Mouse (Mus musculus) monocyte, adult 2 months (primary cell): Measurements from ENCODE around the gene Dirc2.

ENCODE experiments used
- DNase-seq, 2 experiments: peaks; one replicate each; pipeline ENCODE4 v3.0.0; 2022; ENCODE audit warnings: low spot score in 2 of 2, low read depth in 1 of 2

Dirc2 gene

DNA sequence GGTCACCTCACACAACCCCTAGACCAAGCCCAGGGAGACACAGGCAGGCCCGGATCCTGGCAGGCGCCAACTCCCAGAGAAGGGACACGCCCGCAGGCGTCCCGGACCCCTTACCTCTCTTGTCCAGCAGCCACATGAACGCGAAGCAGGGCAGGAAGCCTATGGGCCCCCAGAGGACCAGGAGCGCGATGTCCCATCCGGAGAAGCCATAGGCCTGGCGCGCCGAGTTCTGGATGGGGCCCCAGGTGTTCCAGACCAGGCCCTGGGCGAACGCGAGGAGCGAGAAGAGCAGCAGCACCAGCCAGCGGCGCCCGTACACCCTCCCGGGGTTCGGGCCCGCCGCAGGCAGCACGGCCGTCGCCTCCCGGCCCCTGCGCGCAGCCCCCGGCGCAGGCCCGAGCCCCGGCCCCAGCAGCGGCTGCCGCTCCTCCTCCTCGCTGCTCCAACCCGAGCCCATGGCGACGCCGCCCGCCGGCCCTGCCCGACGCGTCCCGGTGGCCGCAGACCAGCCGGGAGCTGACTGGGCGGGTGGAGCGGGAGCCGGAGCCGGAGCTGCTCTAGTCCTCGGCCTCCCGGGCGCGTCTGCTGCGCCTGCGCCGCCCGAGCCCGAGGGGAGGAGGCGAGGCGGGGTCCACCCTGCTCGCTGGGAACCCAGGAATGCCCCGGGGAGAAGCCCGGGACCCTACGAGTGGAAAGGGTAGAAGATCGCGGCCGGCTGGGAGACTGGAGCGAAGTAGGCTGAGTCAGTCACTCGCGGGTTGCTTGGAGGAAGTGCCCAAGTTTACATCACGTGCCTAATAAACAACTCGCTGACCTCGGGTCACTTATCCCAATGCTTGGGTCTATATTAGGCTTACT lies at the start of gene Dirc2:
TSS of gene Dirc2 (minus strand) at position 572 of the 858 bp plus-strand sequence.
- peak; percentile 65 to 82 for DNase-seq

DNA sequence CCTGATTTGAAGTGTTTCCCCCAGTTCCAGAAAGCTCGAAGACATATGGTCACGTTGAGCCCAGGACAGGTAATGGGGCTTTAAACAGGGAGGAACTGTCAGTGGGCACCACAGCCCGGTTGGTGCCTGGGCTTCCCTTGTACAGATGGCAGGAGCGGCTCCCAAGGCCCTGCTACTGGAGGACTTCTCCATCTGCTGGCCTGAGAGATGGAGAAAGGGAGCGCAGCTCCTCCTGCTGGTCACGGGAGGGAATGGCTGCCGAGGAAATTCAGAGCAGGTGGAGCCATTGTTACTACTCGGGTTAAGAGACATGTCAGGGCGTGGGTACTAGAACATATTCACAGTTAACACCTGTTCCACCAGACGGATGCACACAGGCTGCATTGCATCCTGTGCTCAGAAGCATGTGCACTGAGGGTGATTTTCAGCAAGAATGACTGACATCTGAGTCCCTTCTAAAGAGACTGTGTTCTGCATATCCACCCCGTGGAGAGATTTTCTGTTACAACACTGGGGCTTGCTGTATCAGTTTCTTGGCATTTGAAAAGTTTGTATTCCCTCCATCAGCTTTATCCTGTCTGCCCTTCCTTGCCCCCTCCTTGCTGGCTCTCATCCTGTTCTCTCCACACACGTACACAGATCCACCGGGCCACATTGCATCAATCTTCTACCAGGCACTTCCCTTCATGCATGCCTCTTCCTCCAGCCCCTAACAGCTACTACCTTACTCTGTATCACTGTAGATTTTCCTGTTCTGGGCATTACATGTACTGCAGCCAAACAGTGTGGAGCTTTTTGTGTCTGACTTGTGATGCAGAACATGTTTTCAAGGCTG lies 48.3 kb upstream of the Dirc2 start:
- peak; percentile 33 to 76 for DNase-seq

DNA sequence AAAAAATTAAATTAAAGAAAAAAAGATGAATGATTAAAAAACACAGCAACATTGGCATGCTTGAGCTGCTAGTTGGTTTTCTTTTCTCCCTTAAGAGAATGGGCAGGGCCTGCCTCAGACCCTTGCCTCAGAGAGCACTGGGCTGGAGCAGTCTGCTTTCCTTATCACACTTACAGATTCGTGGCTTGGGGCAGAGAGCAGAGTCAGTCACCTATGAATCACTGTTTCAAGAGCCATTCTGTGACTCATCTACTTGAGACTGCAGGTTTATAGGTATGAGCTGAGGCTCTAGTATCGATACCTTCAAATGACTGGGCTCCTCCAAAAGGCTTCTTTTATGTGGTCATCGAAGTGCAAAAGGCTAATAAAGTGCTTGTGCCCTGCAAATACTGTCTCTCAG lies 44.0 kb upstream of the Dirc2 start:
- DNase-seq = no peak

DNA sequence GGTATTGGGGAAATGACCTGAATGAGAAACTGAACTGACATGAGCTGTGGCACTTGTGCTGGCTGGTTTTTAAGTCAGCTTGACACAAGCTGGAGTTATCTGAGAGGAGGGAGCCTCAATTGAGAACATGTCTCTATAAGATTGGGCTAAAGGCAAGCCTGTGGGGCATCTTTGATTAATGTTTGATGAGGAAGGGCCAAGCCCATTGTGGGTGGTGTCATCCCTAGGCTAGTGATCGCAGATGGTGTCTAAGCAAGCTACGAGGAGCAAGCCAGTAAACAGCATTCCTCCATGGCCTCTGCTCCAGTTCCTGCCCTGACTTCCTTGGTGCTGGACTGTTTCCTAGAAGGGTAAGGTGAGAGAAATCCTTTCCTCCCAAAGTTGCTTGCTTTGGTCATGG lies 39.7 kb upstream of the Dirc2 start:
- DNase-seq = no peak

DNA sequence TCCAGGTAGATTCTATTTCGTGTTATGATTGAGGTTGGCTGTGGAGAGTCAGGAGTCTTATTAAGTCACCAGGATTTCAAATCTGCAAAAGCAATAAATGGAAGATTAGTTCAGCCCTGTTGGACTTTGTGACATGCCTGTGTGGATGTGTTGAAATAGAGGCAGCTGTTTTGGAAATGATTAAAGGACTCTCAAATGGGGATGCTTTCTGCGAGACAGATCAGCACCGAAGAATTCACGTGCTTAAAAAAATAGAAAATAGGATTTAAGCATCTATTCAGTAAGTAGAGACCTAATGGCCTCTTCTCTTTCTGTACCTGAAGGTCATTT lies 38.5 kb upstream of the Dirc2 start:
- no peak for DNase-seq

DNA sequence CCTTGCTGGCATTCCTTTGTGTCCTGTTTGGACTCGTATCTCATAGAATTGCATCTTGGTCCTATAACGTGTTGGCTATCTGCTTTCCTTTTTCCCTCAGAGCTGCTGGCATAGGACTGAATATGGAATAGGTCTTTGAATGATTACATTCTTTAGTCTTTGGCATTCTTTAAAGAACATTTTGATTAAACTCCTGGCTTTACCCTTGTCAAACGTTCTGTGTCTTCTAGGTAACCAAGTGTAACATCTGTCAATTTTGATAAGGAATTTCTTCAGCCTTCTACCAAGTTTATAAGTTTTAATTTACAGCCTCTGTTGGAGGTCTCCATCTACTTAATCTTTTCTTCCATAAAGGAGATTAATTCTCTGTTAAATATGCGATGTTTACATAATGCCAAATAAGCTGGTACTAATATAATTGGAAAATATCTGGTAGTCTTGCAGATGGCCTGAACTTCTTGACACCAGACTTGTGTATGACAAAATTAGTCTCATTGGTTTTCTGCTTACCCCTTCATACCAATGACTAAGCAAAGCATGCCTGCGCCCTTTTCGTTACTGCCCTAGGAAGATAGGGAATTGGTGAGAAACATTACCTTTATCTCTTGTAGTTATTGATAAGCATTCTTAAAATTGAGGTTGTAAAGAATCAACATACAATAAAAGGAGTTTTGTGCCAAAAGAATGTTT lies 38.0 kb upstream of the Dirc2 start:
- DNase-seq = no peak

DNA sequence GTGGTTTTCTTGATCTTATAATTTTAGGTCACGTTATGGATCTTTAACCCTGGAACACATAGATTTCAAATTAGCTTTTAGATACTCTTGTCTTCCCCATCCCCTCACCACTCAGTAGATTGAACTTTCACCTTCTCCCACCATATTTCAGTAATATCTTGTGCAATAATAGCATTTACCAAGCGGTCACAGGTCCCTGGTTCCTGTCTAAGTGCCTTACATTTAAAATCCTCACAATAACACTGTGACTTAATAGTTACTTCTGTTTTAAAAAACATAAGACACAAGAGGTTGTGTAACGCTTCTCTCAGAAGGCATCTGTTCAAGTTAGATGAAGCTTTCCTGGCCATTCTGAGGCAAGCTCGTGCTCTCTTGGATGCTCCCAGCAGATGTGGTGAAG lies 34.6 kb upstream of the Dirc2 start:
- DNase-seq = no peak

DNA sequence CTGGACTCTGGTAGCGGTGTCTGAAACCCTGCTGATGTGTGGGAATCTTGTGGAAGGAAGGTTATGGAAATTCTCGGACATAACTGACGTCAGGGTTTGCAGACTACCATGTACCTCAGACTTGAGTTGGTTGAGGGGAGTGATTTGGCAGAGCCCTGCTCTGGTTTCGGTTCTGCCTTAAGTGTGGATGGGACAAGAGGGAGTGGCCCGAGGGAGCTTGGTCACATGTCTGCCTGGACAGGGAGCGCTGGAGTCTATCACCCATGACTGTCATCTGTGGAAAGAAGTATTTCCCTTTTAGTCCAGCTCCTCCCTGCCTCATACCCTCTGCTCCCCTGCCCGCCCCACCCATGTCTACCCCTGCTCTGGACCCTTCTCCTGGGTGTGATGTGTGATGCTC lies 33.0 kb upstream of the Dirc2 start:
- peak; percentile 45 to 48 for DNase-seq

DNA sequence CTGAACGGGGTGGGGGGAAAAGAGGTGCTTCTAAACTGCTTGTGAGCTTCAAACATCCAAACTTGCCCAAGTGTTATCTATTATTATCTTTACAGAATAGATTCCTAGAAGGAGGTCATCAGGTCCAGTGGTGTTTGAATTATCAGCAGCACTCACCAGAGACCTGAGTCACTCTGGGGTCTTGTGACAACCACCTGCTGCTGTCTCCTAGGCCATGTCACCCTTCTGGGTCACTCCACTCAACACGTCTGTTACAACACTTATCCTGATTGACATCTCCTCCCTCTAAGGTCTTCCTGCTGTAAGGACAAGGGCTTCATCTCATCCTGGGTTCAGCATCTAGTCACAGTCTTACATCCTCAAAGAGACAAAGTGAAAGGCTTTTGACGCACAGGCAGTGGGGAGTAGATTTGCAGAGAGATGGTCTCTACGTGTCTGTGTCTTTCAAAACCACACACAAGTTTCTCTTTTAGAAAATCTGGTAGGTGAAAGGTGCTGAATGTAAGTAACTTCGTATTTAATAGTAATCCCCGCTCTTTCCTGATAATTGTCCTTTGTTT lies 22.9 kb upstream of the Dirc2 start:
- no peak for DNase-seq

DNA sequence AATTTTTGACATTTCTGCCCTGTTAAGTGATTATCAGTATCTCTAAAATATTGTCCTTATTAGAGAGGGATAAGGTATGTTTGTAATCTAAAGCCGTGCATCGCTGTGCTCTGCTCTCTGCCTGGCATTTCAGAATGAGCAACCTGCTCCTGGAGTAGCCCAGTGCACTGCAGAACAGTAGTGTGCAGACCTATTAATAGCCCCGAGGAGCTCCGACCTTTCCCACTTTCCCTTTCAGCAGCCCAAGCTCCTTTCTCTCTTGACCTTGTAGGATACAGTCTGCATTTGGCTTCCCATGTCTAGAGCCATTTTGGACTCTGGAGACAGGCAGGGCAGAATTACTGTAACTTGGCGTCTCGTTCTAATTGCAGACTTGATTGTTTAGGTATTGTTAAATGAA lies 19.2 kb upstream of the Dirc2 start:
- DNase-seq = no peak

DNA sequence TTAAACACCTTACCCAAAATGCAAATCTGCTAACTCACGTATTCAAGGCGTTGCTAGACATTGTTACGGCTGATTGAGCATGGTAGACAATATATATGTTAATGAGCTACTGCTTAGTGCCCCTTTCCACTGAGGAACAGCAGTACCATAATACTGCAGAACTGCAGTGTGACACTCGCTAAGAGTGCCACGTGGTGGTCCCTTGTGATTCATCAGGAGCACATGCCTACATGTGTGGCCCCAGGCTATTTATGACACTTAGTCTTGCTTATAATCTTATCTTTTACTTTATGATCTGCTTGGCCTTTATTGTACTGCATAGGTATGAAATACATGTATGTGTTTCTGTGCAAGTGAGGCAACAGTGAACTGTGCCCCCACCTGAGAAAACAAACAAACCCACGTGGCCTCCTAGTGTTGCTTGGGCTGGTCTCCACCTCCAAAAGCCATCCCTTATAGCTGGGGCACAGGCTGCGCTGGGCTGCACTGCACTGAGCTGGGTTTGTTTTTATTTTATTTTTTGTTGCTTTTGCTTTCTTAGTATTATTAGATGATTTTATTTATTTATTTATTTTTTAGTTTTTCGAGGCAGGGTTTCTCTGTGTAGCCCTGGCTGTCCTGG lies 18.5 kb upstream of the Dirc2 start:
- DNase-seq = no peak

DNA sequence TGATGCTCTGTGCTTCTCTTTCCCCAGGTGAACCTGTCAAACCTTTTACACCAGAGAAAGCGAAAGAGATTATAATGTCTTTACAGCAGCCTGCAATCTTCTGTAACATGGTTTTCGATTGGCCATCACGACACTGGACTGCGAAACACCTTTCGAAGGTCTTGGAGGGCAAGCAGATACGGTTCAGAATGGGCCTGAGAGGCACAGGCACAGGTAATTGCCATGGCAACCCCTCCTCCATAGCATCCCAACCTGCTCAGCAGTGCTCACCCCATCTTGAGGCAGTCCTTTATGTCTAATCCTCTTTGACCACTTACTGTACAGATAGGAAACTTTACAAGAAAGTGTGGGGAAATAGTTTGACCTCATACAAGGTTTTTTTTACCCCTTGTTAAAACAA lies 18.0 kb upstream of the Dirc2 start:
- DNase-seq = no peak

DNA sequence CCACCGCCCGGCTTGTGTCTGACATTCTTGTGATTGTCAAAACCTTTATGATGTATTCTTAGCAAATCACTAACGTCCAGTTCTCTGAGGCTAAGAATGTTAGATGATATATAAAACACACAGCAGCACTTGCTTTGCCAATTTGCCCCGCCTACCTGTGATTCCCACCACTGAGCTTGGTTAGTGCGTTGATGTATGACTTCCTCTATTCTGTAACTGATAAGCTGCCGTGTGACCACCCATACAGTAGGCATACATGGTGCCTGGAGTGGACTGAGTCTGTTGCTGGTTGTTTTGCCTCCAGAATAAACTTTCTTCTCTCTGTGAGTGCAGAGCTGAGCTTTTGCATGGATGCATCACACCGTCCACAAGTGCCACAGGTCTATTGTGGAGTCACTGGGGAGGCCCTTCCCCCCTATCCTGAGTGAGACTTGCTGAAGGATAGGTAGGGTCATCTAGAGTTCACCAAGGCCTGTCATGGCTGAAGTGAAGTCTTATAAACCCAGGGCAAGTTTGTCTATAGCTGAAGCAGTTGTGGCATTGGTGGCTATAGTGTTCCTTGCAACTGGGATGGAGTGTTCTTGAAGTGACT lies 15.1 kb upstream of the Dirc2 start:
- no peak for DNase-seq

DNA sequence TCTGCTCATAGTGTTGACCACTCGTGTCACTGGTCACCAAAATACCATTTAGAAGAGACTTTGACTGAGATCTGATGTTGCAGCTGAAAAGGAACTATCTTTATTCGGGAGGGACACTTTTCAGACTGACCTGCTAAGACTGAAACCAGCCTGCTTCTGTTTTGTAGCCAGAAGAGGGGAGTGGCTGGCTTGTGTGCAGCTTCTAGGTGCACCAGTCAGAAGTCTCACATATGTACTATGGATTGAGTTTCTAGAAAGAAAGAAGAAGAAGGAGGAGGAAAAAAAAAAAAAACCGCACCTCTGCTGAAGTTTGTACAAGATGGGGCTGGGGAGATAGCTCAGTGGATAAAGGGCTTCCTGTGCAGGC lies 14.0 kb upstream of the Dirc2 start:
- no peak for DNase-seq

DNA sequence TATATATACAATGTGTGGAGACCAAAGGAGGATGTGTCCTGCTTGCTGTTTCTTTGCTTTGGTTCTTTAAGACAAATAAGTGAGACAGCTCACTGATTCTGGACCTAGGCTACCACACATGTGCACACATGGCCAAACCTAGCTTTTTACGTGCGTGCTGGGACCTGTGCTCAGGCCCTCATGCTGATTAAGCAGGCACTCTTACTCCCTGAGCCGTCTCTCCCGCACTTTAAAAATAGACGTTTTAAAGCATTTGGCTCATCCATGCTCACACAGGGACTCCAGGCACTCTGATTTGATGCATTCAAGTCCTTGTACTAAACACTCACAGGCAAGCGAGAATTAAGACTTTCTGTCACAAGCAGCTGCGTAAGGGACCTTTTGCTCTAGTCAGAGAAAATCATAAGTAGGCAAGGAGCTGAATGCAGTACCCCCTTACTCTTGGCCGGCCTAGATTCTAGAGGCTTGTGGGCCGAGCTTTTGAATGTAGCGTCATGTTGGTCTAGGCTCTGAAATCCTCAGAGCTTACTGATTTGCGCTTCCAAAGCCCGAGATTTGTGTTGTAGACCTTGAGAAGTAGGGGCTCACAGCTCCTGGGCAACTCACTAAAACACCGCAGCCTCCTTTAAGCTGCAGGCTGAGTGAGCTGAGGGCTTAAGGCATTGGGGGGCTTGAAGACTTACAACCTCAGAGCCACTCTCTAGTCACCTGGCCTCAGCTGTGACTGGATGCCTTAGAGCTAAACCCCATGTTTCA lies 13.5 kb upstream of the Dirc2 start:
- no peak for DNase-seq

DNA sequence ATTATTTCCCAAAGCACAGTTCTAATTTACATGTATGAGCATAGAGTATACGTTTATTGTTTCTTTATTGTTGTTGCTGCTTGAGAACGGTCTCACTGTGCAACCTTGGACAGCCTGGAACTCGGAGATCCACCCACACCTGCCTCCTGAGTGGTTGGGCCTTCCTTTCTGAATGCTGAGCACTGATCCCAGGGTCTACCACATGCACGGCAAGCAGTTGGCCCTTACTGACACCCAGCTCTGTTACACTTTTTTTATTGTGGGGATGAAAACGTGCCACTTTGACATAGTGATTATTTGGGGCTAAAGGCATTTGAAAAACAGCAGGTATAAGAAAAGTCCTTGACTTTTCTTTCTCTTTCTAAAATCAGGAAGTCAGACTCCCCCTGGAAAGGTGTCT lies 12.5 kb upstream of the Dirc2 start:
- DNase-seq = no peak

DNA sequence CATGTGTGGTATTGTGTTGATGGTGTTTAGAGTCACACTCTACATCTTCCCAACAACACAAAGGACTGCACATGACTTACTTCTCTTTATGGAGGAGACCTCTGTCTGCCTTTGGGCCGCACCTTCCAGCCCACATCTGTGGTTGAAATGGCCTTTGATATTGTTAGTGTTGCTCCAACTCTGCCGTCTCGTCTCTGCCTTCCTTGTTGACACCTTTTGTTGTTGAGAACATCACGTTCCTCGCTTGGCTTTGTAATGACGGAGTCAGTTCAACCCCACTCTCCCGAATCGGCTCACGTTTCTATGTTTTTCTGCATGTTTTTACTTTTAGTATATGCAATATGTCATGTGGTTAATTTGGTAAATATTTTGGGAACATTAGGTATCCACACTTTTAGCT lies 11.9 kb upstream of the Dirc2 start:
- DNase-seq = no peak

DNA sequence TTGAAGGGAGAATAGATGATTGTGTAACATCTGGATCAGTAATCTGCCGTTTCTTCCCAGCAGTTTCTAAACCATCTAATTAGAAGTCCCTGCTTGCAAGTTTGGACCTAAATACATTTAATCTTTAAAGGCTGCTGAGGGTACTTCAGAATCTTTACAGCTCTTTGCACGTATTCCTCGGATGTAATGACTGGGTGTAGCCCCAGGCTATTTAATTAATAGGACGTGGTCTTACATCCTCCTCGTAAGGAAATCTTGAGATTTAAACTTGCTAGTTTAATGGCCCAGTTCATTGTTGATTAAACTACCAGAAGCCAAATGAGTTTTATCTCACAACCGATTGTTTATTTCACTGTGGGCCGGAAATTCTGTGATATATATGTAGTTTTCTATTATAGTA lies 10.5 kb upstream of the Dirc2 start:
- no peak for DNase-seq

DNA sequence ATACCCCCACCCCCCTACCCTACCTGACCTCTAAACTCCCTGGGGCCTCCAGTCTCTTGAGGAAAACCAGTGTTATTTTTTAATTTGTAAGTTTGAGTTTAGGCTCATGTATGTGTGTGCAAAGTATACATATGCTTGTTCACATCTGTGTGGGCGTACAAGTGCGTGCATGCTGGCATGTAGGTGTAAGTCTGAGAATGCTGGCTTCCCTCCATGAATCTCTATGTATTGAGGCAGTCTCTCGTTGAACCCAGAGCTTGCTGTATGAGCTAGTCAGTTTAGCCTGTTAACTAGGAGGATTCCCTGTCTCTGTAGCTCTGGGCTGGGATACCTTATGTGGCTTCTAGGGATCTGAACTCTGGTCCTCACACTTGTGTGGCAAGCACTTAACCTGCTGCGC lies 8.6 kb upstream of the Dirc2 start:
- no peak for DNase-seq

DNA sequence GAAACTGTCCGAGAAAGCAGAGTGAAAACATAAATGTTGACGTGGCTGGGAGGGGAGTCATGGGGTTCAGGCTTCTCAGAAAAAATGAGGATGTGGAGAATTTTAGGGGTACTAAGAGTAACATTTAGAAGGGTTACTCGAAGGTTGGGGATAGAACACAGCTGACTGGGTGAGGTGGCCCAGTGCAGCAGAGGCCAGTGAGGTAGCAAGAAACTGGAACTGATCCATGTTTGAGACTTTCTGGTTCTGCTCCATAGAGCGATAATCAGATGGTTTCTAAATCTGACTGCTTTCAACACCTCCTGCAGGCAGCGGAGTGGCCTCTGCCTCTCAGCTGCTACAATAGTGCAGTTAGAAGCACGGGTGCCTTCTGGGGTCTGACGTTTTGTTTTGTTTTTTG lies 7.6 kb upstream of the Dirc2 start:
- peak in 1 of 2 experiments; percentile 21 for DNase-seq
